Mouse (Mus musculus) hindbrain, embryonic 11.5 days (tissue): ENCODE data around the gene Nes. TPM values are rescaled to one million over a fixed set of nuclear protein-coding genes. Genes with fewer than 3 reads are reported as not detected.

Experiments used
- ATAC-seq: fragments of 200-750 bp; cut with Nextera tagmentation; 2 replicates; pipeline ENCODE4 v1.8.0; 2017; ENCODE audit warnings: mild to moderate bottlenecking, moderate TSS enrichment, moderate library complexity; ENCODE audit not compliant: low FRiP score
- DNase-seq: peaks from one replicate; pipeline ENCODE4 v3.0.0-alpha.2; 2015; ENCODE audit warnings: low spot score
- H3K27ac ChIP-seq: fragments of 300-500 bp; sonication (generic); 2 replicates; pipeline ENCODE4 v1.5.1; 2014; ENCODE audit warnings: mild to moderate bottlenecking, low read depth, low read length
- H3K27me3 ChIP-seq: fragments of 300-500 bp; sonication (generic); 2 replicates; pipeline ENCODE4 v1.6.1; 2014; ENCODE audit warnings: mild to moderate bottlenecking, low read length, moderate library complexity, mixed read lengths; ENCODE audit not compliant: control insufficient read depth, insufficient read depth
- H3K36me3 ChIP-seq: fragments of 300-500 bp; sonication (generic); 2 replicates; pipeline ENCODE4 v1.6.1; 2014; ENCODE audit warnings: mild to moderate bottlenecking, low read length, moderate library complexity, mixed read lengths; ENCODE audit not compliant: control insufficient read depth, insufficient read depth
- H3K4me1 ChIP-seq: fragments of 300-500 bp; sonication (generic); replicated peaks from 2 replicates; pipeline ENCODE4 v1.6.1; 2014; ENCODE audit warnings: low read length, mixed read lengths; ENCODE audit not compliant: control insufficient read depth, insufficient read depth
- H3K4me2 ChIP-seq: fragments of 300-500 bp; sonication (generic); replicated peaks from 2 replicates; pipeline ENCODE4 v1.6.1; 2014; ENCODE audit warnings: mild to moderate bottlenecking, low read depth, low read length
- H3K4me3 ChIP-seq: fragments of 300-500 bp; sonication (generic); 2 replicates; pipeline ENCODE4 v1.5.1; 2014; ENCODE audit warnings: low read depth, low read length
- H3K9ac ChIP-seq: fragments of 300-500 bp; sonication (generic); 2 replicates; pipeline ENCODE4 v1.6.1; 2014; ENCODE audit warnings: low read depth, low read length
- H3K9me3 ChIP-seq: fragments of 300-500 bp; sonication (generic); 2 replicates; pipeline ENCODE4 v1.6.1; 2016; ENCODE audit warnings: low read length; ENCODE audit not compliant: control insufficient read depth
- WGBS: fragments of 180-500 bp; shearing (Covaris S2); extraction: QIAGEN DNeasy Blood & Tissue Kit; methylation state at CpG from one replicate; pipeline ENCODE4 v1.1.7; 2014; 5-methylcytosine and 5-hydroxymethylcytosine counted together
- polyA plus RNA-seq: library from polyadenylated mRNA; unstranded; fragments of >200 nt; fragmentation: Nextera tagmentation; extraction: Ambion mirVana; gene quantifications from 2 replicates; pipeline ENCODE4 v1.2.1, GENCODE M21; 2014

Nes gene
- polyA plus RNA-seq, 1 experiment from 2014 or later = 87.9 TPM

DNA sequence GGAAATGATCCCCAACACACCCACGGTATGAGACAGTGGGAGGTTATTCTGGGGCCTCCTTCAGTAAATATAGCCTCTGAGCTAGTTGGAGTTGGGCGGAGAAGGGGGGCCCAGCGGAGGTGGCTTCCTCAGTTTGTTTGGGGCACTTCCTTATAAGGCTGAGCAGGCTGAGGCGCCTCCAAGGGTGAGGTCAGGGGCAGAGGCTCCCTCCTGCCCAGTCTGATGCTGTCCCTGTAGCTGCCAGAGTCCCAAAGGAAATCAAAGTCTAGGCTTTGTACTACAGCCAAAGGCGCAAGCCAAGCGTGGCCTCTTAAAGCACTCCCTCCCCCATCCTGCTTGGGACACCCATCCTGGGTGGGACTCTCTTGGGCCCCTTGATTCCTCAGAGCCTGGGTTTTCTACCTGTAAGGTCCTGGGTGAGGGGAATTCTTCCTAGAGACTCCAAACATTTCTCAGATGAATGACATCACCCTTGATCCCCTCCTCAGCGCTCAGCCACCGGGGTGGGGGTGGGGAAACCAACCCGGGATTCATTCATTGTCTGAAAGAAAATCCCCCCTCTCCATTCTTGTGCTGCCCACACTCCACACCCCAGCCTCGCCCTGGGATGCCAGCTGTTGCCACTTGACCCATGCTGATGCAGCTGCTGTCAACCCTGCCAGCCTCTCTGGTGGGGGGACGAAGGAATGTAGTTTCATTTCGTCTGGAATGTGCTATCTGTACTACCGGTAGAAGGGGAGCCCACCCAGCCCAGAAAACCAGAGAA lies 12.1 kb downstream of the Nes start:
- ATAC-seq (peak; percentile 12; the same call in 1 of the 2 replicates), DNase-seq (peak; percentile 69)
- no peaks in the 10 kb centered on the region for H3K27me3 ChIP-seq
- H3K9me3 ChIP-seq = no peaks in the 10 kb centered on the region
- WGBS = 0% methylated on average over 13 of the region's 13 CpGs
- H3K36me3 ChIP-seq = peaks cover 2% of the 10 kb centered on the region; the same call in 1 of the 2 replicates
- H3K4me2 ChIP-seq = peak overlapping the region; percentile 28
- H3K9ac ChIP-seq = peak overlapping the region; percentile 44; the same call in 1 of the 2 replicates
- H3K4me1 ChIP-seq = peaks cover 35% of the 10 kb centered on the region
- H3K27ac ChIP-seq = peak overlapping the region; percentile 83
- H3K4me3 ChIP-seq = peak overlapping the region; percentile 10; the same call in 1 of the 2 replicates

DNA sequence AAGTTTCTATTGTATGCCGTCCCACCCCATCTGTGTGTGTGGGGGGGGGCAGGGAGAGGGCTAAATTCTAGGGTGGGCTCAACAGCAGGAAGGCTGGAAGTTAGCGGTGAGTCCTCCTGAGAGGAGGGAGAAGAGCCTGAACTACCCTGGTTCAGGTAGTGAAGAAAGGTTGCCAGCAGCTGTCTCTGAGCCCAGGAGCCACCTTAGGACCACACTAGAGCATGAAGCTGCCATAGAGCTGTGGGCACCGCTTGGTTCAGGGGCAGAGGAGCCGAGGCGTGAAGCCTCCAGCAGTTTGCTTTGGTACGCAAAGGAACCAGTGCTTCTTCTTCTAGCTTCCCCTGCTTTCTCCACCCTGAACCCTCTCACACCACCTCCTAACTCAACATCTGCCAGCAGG lies 12.7 kb downstream of the Nes start:
- no peaks in the 10 kb centered on the region for H3K9me3 ChIP-seq
- peak overlapping the region; percentile 83 for H3K27ac ChIP-seq
- ATAC-seq (no peak), DNase-seq (no peak)
- H3K36me3 ChIP-seq = no peaks in the 10 kb centered on the region
- WGBS = 39% methylated on average over 6 of the region's 6 CpGs
- peak overlapping the region; percentile 44; the same call in 1 of the 2 replicates for H3K9ac ChIP-seq
- H3K4me2 ChIP-seq = peak overlapping the region; percentile 28
- H3K27me3 ChIP-seq = no peaks in the 10 kb centered on the region
- H3K4me3 ChIP-seq = no peak overlapping the region
- H3K4me1 ChIP-seq = peaks cover 38% of the 10 kb centered on the region

DNA sequence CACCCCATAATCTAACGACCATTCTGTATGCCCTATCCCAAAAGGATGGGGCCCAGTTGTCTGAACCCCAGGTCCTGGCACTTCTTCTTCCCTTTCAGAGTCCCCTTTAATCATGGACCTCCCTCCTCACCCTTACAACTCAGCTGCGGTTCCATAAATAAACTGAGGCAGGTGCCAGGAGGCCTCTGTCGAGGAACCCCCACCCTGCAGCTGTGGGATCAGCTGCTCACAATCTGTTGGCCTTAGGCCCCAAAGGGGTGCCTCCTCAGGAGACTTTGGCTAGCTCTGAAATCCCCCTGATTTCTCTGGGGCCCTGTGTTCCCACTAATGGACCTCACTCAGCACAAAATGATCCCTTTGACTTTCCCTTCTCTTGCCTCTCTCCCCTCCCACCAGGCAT lies 13.2 kb downstream of the Nes start:
- Histone ChIP-seq H3K4me2 (no peak overlapping the region; the same call in 1 of the 2 replicates), H3K27me3 (no peaks in the 10 kb centered on the region), H3K9me3 (no peaks in the 10 kb centered on the region), H3K36me3 (no peaks in the 10 kb centered on the region), H3K4me3 (no peak overlapping the region), H3K27ac (peak overlapping the region; percentile 83; the same call in 1 of the 2 replicates), H3K9ac (no peak overlapping the region; the same call in 1 of the 2 replicates), H3K4me1 (peaks cover 38% of the 10 kb centered on the region)
- DNase-seq (no peak), ATAC-seq (no peak)
- WGBS = 41% methylated on average over 3 of the region's 3 CpGs

- ATAC-seq = peak; percentile 17; the same call in 1 of the 2 replicates
- Histone ChIP-seq H3K4me2 (peak overlapping the region; percentile 13; the same call in 1 of the 2 replicates), H3K4me3 (no peak overlapping the region), H3K36me3 (no peaks in the 10 kb centered on the region), H3K9ac (peak overlapping the region; percentile 20; the same call in 1 of the 2 replicates), H3K4me1 (peaks cover 35% of the 10 kb centered on the region), H3K27ac (peak overlapping the region; percentile 79), H3K27me3 (no peaks in the 10 kb centered on the region; the same call in 1 of the 2 replicates), H3K9me3 (no peaks in the 10 kb centered on the region)
- WGBS = 38% methylated on average over 12 of the region's 12 CpGs
- DNase-seq = peak; percentile 70
These were observed 14.8 kb downstream of the Nes start for GRCm38 (mm10) chr3:87985505-87986320.

- WGBS = 0% methylated on average over 17 of the region's 17 CpGs
- H3K4me3 ChIP-seq = peak overlapping the region; percentile 31
- H3K4me2 ChIP-seq = peak overlapping the region; percentile 74
- peak overlapping the region; percentile 59; the same call in 1 of the 2 replicates for H3K27ac ChIP-seq
- DNase-seq = peak; percentile 100
- ATAC-seq = peak; percentile 79
- peaks cover 32% of the 10 kb centered on the region for H3K4me1 ChIP-seq
- H3K9ac ChIP-seq = no peak overlapping the region
- H3K36me3 ChIP-seq = no peaks in the 10 kb centered on the region
- H3K27me3 ChIP-seq = no peaks in the 10 kb centered on the region; the same call in 1 of the 2 replicates
- no peaks in the 10 kb centered on the region for H3K9me3 ChIP-seq
These were observed 16.0 kb downstream of the Nes start for GRCm38 (mm10) chr3:87986868-87987267.

GRCm38 (mm10) chr3:87987633-87988032 lies 16.8 kb downstream of the Nes start:
- ATAC-seq = peak; percentile 67
- peak; percentile 85 for DNase-seq
- under 1% methylated on average over 15 of the region's 15 CpGs for WGBS
- H3K27me3 ChIP-seq = no peaks in the 10 kb centered on the region; the same call in none of the 2 replicates
- peak overlapping the region; percentile 59; the same call in 1 of the 2 replicates for H3K27ac ChIP-seq
- H3K9ac ChIP-seq = peak overlapping the region; percentile 57
- peaks cover 26% of the 10 kb centered on the region for H3K4me1 ChIP-seq
- peak overlapping the region; percentile 74 for H3K4me2 ChIP-seq
- peak overlapping the region; percentile 31 for H3K4me3 ChIP-seq
- no peaks in the 10 kb centered on the region for H3K36me3 ChIP-seq
- H3K9me3 ChIP-seq = no peaks in the 10 kb centered on the region

GRCm38 (mm10) chr3:87988068-87988467 lies 17.2 kb downstream of the Nes start:
- DNase-seq = no peak
- Histone ChIP-seq H3K4me2 (peak overlapping the region; percentile 74), H3K9ac (peak overlapping the region; percentile 57), H3K9me3 (no peaks in the 10 kb centered on the region), H3K27me3 (no peaks in the 10 kb centered on the region; the same call in none of the 2 replicates), H3K4me3 (peak overlapping the region; percentile 31), H3K36me3 (no peaks in the 10 kb centered on the region), H3K27ac (peak overlapping the region; percentile 59; the same call in 1 of the 2 replicates), H3K4me1 (peaks cover 22% of the 10 kb centered on the region)
- WGBS = 9% methylated on average over 15 of the region's 15 CpGs
- no peak for ATAC-seq

DNA sequence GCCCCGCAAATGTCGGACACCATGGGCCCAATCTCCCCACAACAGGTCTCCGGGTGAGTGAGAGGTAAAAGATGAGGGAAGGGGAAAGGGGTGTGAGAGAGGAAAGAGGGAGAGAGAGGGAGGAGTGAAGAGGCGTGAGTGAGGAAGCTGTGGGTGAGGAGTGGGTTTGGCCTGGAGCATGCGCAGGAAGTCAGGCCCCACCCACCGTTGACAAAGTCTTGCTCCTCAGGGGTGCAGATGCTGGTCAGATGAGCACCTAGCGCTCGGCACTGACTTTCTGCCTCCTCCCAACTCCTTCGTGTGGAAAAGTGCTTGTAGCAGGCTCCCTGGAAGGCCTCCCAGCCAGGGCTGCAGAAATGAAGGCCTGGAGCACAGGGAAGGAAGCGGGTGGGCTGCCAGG lies 19.1 kb downstream of the Nes start:
- Histone ChIP-seq H3K4me2 (no peak overlapping the region), H3K27ac (no peak overlapping the region), H3K4me3 (no peak overlapping the region), H3K36me3 (no peaks in the 10 kb centered on the region), H3K9ac (no peak overlapping the region), H3K27me3 (peaks cover 17% of the 10 kb centered on the region), H3K9me3 (no peaks in the 10 kb centered on the region), H3K4me1 (peaks cover 9% of the 10 kb centered on the region)
- DNase-seq = no peak
- WGBS = 36% methylated on average over 10 of the region's 10 CpGs
- no peak for ATAC-seq
